Mouse (Mus musculus): Measurements from ENCODE around the gene Doxl2. TPM values are rescaled to one million over a fixed set of nuclear protein-coding genes. Genes with fewer than 3 reads are reported as not detected.

Doxl2 gene
- total and polyA plus RNA-seq, 2 experiments from 2014 or later, result not detected

DNA sequence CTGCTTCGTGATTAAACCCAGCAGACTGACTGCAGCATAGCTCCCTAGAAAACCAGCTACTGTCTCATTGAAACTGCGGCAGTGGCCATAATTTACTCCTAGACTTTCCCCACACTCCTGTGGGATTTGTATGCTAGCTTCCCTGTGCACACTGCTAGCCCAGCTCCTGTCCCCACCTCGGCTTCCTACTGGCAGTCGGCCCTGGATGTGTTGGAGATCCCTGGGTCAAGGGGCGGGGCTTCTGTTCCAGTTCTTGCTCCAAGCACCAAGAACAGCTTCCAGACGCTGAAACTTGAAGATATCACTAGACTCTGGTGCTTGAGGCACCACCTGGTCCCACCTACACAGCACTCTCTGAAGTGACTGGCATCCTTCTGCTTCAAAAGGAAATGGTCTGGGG, 23.4 kb downstream of the Doxl2 start:
- no peak overlapping the region for H3K4me3 ChIP-seq (ENCODE audit: low read depth, low read length)
- TF ChIP-seq CTCF (IDR thresholded peaks at IDR 0.05; ENCODE audit: low read depth) (no peak), EP300 (IDR thresholded peaks at IDR 0.05; ENCODE audit: low read depth) (no peak)
- H3K4me2 ChIP-seq (ENCODE audit: low read depth, low read length), result no peak overlapping the region
- no peak overlapping the region for H3K27ac ChIP-seq (ENCODE audit: low read depth)
- no peak overlapping the region for H3K9ac ChIP-seq (replicated peaks; ENCODE audit: low read depth, low read length)
- H3K36me3 ChIP-seq (replicated peaks; ENCODE audit: control insufficient read depth, insufficient read depth, low read length), result no peaks in the 10 kb centered on the region
- WGBS, result 48% methylated on average over 6 of the region's 6 CpGs
- H3K9me3 ChIP-seq (replicated peaks; ENCODE audit: control insufficient read depth, low read length), result no peaks in the 10 kb centered on the region
- DNase-seq (ENCODE audit: low spot score), result no peak
- H3K27me3 ChIP-seq (ENCODE audit: control insufficient read depth, insufficient read depth, low read length), result no peaks in the 10 kb centered on the region
- ATAC-seq (ENCODE audit: insufficient read depth, low read depth), result no peak
- no peaks in the 10 kb centered on the region for H3K4me1 ChIP-seq (ENCODE audit: control insufficient read depth, insufficient read depth)

- H3K4me3 ChIP-seq (ENCODE audit: low read depth, low read length), result no peak overlapping the region
- H3K27ac ChIP-seq (ENCODE audit: low read depth), result no peak overlapping the region
- no peaks in the 10 kb centered on the region for H3K36me3 ChIP-seq (replicated peaks; ENCODE audit: control insufficient read depth, insufficient read depth, low read length)
- H3K27me3 ChIP-seq (ENCODE audit: control insufficient read depth, insufficient read depth, low read length), result no peaks in the 10 kb centered on the region
- DNase-seq (ENCODE audit: low spot score) (no peak), ATAC-seq (ENCODE audit: insufficient read depth, low read depth) (no peak)
- no peak for TF ChIP-seq EP300 (IDR thresholded peaks at IDR 0.05; ENCODE audit: low read depth)
- no peak for TF ChIP-seq CTCF (IDR thresholded peaks at IDR 0.05; ENCODE audit: low read depth)
- 73% methylated on average over 4 of the region's 4 CpGs for WGBS
- H3K4me2 ChIP-seq (ENCODE audit: low read depth, low read length), result no peak overlapping the region
- H3K9me3 ChIP-seq (replicated peaks; ENCODE audit: control insufficient read depth, low read length), result no peaks in the 10 kb centered on the region
- no peaks in the 10 kb centered on the region for H3K4me1 ChIP-seq (ENCODE audit: control insufficient read depth, insufficient read depth)
- H3K9ac ChIP-seq (replicated peaks; ENCODE audit: low read depth, low read length), result no peak overlapping the region
These were observed 24.0 kb downstream of the Doxl2 start for GRCm38 (mm10) chr6:48998796-48999195.

- DNase-seq (ENCODE audit: low spot score) (no peak), ATAC-seq (ENCODE audit: insufficient read depth, low read depth) (no peak)
- Histone ChIP-seq H3K4me2 (ENCODE audit: low read depth, low read length) (no peak overlapping the region), H3K27me3 (ENCODE audit: control insufficient read depth, insufficient read depth, low read length) (no peaks in the 10 kb centered on the region), H3K27ac (ENCODE audit: low read depth) (no peak overlapping the region), H3K36me3 (replicated peaks; ENCODE audit: control insufficient read depth, insufficient read depth, low read length) (no peaks in the 10 kb centered on the region), H3K9ac (replicated peaks; ENCODE audit: low read depth, low read length) (no peak overlapping the region), H3K4me1 (ENCODE audit: control insufficient read depth, insufficient read depth) (peaks cover 2% of the 10 kb centered on the region; the same call in 1 of the 2 replicates), H3K9me3 (replicated peaks; ENCODE audit: control insufficient read depth, low read length) (no peaks in the 10 kb centered on the region), H3K4me3 (ENCODE audit: low read depth, low read length) (no peak overlapping the region)
- TF ChIP-seq EP300 (IDR thresholded peaks at IDR 0.05; ENCODE audit: low read depth), result no peak
- peak; percentile 40 for TF ChIP-seq CTCF (IDR thresholded peaks at IDR 0.05; ENCODE audit: low read depth)
- 28% methylated on average over 4 of the region's 4 CpGs for WGBS
These were observed 28.6 kb downstream of the Doxl2 start for GRCm38 (mm10) chr6:49003381-49003780.

- DNase-seq (ENCODE audit: low spot score), result peak; percentile 74
- Histone ChIP-seq H3K4me1 (ENCODE audit: control insufficient read depth, insufficient read depth) (peaks cover 5% of the 10 kb centered on the region; the same call in 1 of the 2 replicates), H3K9me3 (replicated peaks; ENCODE audit: control insufficient read depth, low read length) (no peaks in the 10 kb centered on the region; the same call in 1 of the 2 replicates), H3K4me3 (ENCODE audit: low read depth, low read length) (peak overlapping the region; percentile 40), H3K36me3 (replicated peaks; ENCODE audit: control insufficient read depth, insufficient read depth, low read length) (no peaks in the 10 kb centered on the region), H3K27me3 (ENCODE audit: control insufficient read depth, insufficient read depth, low read length) (no peaks in the 10 kb centered on the region), H3K9ac (replicated peaks; ENCODE audit: low read depth, low read length) (peak overlapping the region; percentile 43; the same call in 1 of the 2 replicates), H3K27ac (ENCODE audit: low read depth) (no peak overlapping the region), H3K4me2 (ENCODE audit: low read depth, low read length) (peak overlapping the region; percentile 59)
- no peak for ATAC-seq (ENCODE audit: insufficient read depth, low read depth)
- 1% methylated on average over 9 of the region's 9 CpGs for WGBS
- TF ChIP-seq CTCF (IDR thresholded peaks at IDR 0.05; ENCODE audit: low read depth) (peak; percentile 79), EP300 (IDR thresholded peaks at IDR 0.05; ENCODE audit: low read depth) (no peak)
These were observed 33.2 kb downstream of the Doxl2 start for GRCm38 (mm10) chr6:49007981-49008380.

DNA sequence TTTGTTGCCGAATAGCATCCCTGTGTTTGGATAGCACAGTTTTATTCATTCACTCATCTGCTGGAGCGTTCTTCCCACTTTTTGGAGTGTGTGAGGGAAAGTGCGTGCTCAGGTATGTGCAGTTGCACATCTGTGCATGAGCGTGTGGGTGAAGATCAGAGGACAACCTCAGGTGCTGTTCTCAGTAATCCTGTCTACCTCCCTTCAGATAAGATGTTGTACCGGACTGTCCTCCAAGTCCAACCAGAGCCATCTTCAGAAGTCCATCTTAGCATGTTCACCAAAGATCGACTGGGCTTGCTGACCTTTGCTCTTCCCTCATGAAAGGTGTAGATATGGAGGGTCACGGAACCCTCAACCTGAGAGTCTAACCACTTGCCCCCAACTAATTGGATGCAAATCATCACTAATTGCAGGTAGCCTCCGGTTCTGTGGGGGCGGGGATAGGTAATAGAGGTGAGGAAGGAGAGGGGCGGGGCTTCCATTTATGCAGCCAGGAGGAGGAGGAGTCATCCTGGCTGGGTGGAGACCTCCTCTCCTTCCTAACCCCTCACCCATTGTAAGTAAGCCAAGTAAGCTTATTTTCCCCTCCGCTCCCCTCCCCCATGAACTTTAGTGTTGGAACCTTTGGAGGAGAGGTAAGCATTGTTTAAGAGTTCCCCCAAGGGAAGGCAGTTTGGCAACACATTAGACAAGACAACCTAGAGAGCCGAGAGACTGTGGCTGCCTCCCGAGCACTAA, 33.8 kb downstream of the Doxl2 start:
- no peak overlapping the region for H3K27ac ChIP-seq (ENCODE audit: low read depth)
- peak overlapping the region; percentile 59 for H3K4me2 ChIP-seq (ENCODE audit: low read depth, low read length)
- H3K36me3 ChIP-seq (replicated peaks; ENCODE audit: control insufficient read depth, insufficient read depth, low read length), result no peaks in the 10 kb centered on the region
- peak overlapping the region; percentile 40 for H3K4me3 ChIP-seq (ENCODE audit: low read depth, low read length)
- no peaks in the 10 kb centered on the region for H3K27me3 ChIP-seq (ENCODE audit: control insufficient read depth, insufficient read depth, low read length)
- DNase-seq (ENCODE audit: low spot score), result no peak
- 23% methylated on average over 13 of the region's 13 CpGs for WGBS
- H3K9me3 ChIP-seq (replicated peaks; ENCODE audit: control insufficient read depth, low read length), result no peaks in the 10 kb centered on the region; the same call in 1 of the 2 replicates
- TF ChIP-seq EP300 (IDR thresholded peaks at IDR 0.05; ENCODE audit: low read depth) (no peak), CTCF (IDR thresholded peaks at IDR 0.05; ENCODE audit: low read depth) (no peak)
- H3K4me1 ChIP-seq (ENCODE audit: control insufficient read depth, insufficient read depth), result peaks cover 5% of the 10 kb centered on the region; the same call in 1 of the 2 replicates
- H3K9ac ChIP-seq (replicated peaks; ENCODE audit: low read depth, low read length), result peak overlapping the region; percentile 43; the same call in 1 of the 2 replicates
- no peak for ATAC-seq (ENCODE audit: insufficient read depth, low read depth)
